Mouse (Mus musculus) ES-Bruce4 (cell line): ENCODE results near the gene Slc9a7. TPM values are rescaled to one million over a fixed set of nuclear protein-coding genes. Genes with fewer than 3 reads are reported as not detected.

Experiments used
- H3K27ac ChIP-seq: 2 replicates; pipeline ENCODE4 v1.5.1; 2012; ENCODE audit warnings: low read length, inconsistent platforms; ENCODE audit not compliant: insufficient read depth
- H3K27me3 ChIP-seq: 2 replicates; pipeline ENCODE4 v1.6.1; 2012; ENCODE audit warnings: mild to moderate bottlenecking, low read length, inconsistent platforms; ENCODE audit not compliant: control insufficient read depth, poor library complexity, insufficient read depth, severe bottlenecking
- H3K36me3 ChIP-seq: 2 replicates; pipeline ENCODE4 v1.6.1; 2012; ENCODE audit warnings: inconsistent platforms, mild to moderate bottlenecking, low read length, moderate library complexity; ENCODE audit not compliant: control insufficient read depth, poor library complexity, insufficient read depth, severe bottlenecking
- H3K4me1 ChIP-seq: one replicate; pipeline ENCODE4 v1.8.1; 2011; ENCODE audit warnings: low read length; ENCODE audit not compliant: control insufficient read depth, insufficient read depth
- H3K4me3 ChIP-seq: 2 replicates; pipeline ENCODE4 v1.5.1; 2011; ENCODE audit warnings: low read depth, mild to moderate bottlenecking, low read length
- H3K9ac ChIP-seq: 2 replicates; pipeline ENCODE4 v1.6.1; 2012; ENCODE audit warnings: low read depth, mild to moderate bottlenecking, inconsistent platforms; ENCODE audit not compliant: poor library complexity, severe bottlenecking
- H3K9me3 ChIP-seq: replicated peaks from 2 replicates; pipeline ENCODE4 v1.6.1; 2012; ENCODE audit warnings: mild to moderate bottlenecking, low read length, inconsistent platforms; ENCODE audit not compliant: control insufficient read depth, poor library complexity, insufficient read depth, severe bottlenecking
- CTCF ChIP-seq: IDR thresholded peaks from one replicate; pipeline ENCODE4 v1.8.1; 2011; ENCODE audit warnings: low read depth, low read length
- EP300 ChIP-seq: IDR thresholded peaks from 2 replicates; pipeline ENCODE4 v1.6.1; 2011; ENCODE audit warnings: low read depth, low read length; ENCODE audit not compliant: insufficient read depth
- POLR2A ChIP-seq: IDR thresholded peaks from one replicate; pipeline ENCODE4 v1.8.1; 2011; ENCODE audit warnings: low read length; ENCODE audit not compliant: insufficient read depth
- polyA plus RNA-seq: library from polyadenylated mRNA; stranded (reverse); fragments of >200 nt; gene quantifications from 2 replicates; pipeline ENCODE4 v1.2.4, GENCODE M21; 2011; ENCODE audit warnings: low read depth; ENCODE audit not compliant: missing spikeins, insufficient read depth, insufficient read length

Slc9a7 gene
- polyA plus RNA-seq, 1 experiment: 1.9 TPM

DNA sequence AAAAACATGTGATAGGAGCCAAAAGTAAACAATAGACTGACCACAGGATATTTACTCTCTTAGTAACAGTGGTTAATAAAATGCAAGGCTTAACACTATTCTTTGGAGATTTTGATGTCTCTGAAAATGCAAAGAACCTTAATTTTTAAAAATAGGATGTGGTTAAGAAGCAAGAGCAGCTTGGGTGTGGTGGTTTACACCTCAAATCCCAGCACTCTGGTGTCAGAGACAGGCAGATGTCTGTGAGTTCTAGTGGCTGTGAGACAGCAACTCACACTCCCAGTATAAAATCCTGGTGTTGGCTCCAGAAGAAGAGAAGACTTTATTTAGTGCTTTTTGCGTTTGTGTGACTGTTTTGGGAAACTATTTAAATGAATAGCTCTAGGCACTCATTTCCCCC lies 19.6 kb downstream of the Slc9a7 start:
- no peak for TF ChIP-seq POLR2A
- TF ChIP-seq CTCF: no peak
- TF ChIP-seq EP300: no peak

DNA sequence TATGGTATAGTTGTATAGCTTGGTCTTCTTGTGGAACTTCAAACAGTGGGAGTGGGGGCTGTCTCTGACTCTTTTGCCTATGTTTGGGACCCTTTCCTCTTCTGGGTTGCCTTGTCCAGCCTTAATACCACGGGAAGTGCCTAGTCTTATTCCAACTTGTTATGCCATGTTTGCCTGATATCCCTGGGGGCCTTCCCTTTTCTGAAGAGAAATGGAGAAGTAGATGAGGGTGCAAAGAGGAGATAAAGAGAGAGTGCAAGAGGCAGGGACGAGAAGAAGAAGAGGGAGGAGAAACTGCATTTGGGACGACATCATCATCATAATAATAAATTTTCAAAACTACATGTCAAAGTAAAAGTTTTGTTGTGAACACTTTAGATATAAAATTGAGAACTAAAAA lies 21.6 kb downstream of the Slc9a7 start:
- Histone ChIP-seq H3K27me3 (no peaks in the 10 kb centered on the region), H3K4me1 (no peaks in the 10 kb centered on the region)
- no peak for TF ChIP-seq EP300

More for the DNA sequence above, 19.6 kb downstream of the Slc9a7 start:
- H3K36me3 ChIP-seq: no peaks in the 10 kb centered on the region
- H3K9ac ChIP-seq: no peak overlapping the region
- no peaks in the 10 kb centered on the region for H3K9me3 ChIP-seq
- no peak overlapping the region for H3K4me3 ChIP-seq
- no peaks in the 10 kb centered on the region for H3K27me3 ChIP-seq
- no peaks in the 10 kb centered on the region for H3K4me1 ChIP-seq
- no peak overlapping the region for H3K27ac ChIP-seq

GRCm38 (mm10) chrX:20264370-20264769 lies 27.2 kb downstream of the Slc9a7 start:
- Histone ChIP-seq H3K4me1 (no peaks in the 10 kb centered on the region), H3K4me3 (no peak overlapping the region), H3K9ac (no peak overlapping the region), H3K36me3 (no peaks in the 10 kb centered on the region), H3K27ac (no peak overlapping the region), H3K27me3 (no peaks in the 10 kb centered on the region), H3K9me3 (no peaks in the 10 kb centered on the region)
- TF ChIP-seq EP300: no peak
- TF ChIP-seq POLR2A: no peak
- no peak for TF ChIP-seq CTCF

More for the DNA sequence above, 21.6 kb downstream of the Slc9a7 start:
- Histone ChIP-seq H3K4me3 (no peak overlapping the region), H3K9ac (no peak overlapping the region), H3K27ac (no peak overlapping the region), H3K9me3 (no peaks in the 10 kb centered on the region), H3K36me3 (no peaks in the 10 kb centered on the region)

- Histone ChIP-seq H3K27me3 (no peaks in the 10 kb centered on the region), H3K36me3 (no peaks in the 10 kb centered on the region), H3K4me3 (no peak overlapping the region), H3K9ac (no peak overlapping the region), H3K9me3 (no peaks in the 10 kb centered on the region), H3K4me1 (no peaks in the 10 kb centered on the region), H3K27ac (no peak overlapping the region)
- no peak for TF ChIP-seq EP300
Observed at GRCm38 (mm10) chrX:20228102-20228501, 63.5 kb downstream of the Slc9a7 start.

DNA sequence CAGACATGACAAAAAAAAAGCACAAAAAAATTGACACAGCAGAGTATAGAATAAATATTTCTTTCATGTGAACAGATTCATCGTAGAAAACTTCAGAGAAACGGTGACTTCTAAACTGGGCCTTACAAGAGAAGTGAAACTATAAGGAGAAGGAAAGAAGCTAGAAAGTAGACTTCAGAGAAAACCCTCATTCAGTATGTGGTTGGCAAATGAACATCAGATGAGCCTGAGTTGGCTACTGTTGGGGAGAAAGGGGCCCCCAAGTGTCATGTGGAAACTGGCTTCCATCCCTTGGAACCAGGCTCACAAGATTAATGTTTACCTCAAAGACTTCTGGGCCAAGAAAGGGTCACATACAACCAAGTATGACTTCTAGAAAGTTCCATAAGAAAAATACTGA lies 70.1 kb downstream of the Slc9a7 start:
- no peaks in the 10 kb centered on the region for H3K27me3 ChIP-seq
- no peak overlapping the region for H3K4me3 ChIP-seq
- H3K4me1 ChIP-seq: no peaks in the 10 kb centered on the region
- H3K27ac ChIP-seq: no peak overlapping the region
- no peaks in the 10 kb centered on the region for H3K9me3 ChIP-seq
- H3K9ac ChIP-seq: no peak overlapping the region
- TF ChIP-seq POLR2A (no peak), EP300 (no peak), CTCF (no peak)
- no peaks in the 10 kb centered on the region for H3K36me3 ChIP-seq

DNA sequence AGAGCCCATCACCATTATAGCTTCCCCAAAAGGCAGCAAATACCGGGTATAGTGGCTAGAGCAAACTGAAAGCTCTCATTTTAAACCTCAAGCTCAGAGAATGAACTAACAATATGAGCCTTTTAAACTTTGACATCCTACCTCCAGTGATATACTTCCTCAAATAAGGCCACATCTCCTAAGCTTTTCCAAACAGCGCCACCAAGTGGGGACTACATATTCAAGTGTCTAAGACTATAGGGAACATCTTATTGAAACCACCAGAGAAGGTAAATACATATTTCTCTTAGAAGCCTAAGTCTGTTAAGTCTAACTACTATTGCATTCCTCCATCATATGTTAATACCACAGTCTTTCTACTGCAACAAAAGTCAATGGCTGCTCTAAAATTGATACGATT lies 106.0 kb downstream of the Slc9a7 start:
- Histone ChIP-seq H3K9ac (no peak overlapping the region), H3K27ac (no peak overlapping the region), H3K9me3 (no peaks in the 10 kb centered on the region), H3K4me3 (no peak overlapping the region), H3K36me3 (no peaks in the 10 kb centered on the region), H3K27me3 (no peaks in the 10 kb centered on the region), H3K4me1 (no peaks in the 10 kb centered on the region)
- TF ChIP-seq EP300: no peak
- TF ChIP-seq POLR2A: no peak
- no peak for TF ChIP-seq CTCF
